Mouse (Mus musculus): ENCODE data around the gene Tesc.
A peak's percentile ranks its signal among the peaks of the same experiment; 100 is the strongest.

Gene Tesc

GRCm38 (mm10) chr5:118045385-118045784, 17.8 kb downstream of the Tesc start:
- DNase-seq, result no peak

DNA sequence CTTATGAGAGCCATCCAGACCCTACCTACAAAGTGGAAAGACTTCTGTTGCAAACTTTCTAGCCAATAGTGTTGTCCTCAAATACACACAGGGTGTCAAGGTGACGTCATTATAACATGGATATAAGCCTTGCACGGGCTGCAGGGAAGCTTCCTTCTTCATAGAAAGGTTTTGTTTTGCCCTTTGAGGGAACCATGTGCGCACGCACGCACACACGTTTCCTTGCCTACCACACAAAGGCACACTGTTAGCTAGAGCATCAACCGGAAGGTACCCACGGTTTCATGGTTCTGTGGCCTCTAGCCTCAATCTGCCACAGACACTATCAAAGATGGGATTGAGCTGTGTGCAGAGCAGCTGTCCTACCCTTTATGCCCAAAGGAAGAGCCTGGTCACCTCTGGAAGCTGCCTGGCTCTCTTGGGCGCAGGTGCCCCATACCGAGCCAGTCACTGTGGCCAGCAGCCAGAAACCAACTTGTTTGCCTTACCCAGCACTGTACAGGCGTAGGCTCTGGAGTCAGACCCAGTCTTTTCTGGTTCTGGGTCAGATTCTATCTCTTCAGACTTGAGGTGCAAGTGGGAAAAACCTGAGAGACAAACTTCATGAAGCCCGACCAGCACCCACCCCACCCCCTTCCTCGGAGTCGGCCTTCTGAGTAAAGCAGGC, 19.7 kb downstream of the Tesc start:
- DNase-seq, result no peak

GRCm38 (mm10) chr5:118048412-118048811, 20.9 kb downstream of the Tesc start:
- no peak for DNase-seq

DNA sequence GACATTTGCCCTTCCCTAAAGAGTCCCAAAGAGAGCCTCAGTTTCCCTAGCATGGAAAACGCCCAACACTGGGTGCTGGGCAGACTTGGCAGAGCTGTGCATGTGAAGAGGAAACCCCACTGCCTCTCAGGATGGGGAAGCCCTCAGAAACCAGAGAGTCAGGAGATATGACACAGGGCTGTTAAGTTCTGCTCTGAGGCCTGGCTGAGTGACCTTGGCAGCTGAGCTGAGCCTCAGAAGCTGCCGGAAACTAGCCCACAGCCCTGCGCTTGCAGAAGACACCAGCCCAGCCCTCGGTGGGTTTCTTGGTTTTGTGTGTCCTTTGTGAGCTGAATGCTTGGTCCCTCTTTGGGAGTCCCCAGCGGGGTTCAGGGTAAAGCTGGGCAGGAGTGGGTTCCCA, 21.4 kb downstream of the Tesc start:
- DNase-seq, result no peak

- DNase-seq, result no peak
Observed at GRCm38 (mm10) chr5:118050743-118051142, 23.2 kb downstream of the Tesc start.

DNA sequence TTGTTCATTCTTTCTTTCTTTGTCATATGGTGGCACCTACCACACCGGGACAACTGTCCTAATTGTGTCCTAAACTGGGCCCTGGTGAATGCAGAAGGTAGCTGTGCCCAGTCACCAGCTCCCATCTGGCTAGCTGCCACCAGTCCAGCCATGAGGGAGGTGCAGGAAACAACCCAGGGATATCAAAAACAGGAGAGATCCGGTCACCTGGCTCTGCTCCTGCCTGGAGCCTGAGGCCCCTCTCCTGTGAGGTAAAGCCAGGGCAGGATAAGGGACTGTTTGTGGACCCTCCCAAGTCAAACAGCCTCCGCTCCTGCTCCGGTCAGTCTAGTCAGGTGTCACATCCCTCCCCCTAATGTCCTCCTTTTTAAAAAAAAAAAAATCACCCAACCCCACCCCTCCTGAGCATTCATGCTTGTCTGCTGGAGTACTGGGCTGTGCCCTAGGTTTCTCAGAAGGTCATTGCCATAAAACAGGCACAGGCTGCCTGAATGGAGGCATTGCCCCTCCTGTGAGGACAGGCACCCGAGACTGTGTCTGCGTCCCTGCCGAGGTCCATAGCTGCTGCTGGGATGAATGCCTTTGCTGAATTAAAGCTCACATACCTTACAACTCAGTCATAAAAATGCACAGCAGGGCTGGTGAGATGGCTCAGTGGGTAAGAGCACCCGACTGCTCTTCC, 24.6 kb downstream of the Tesc start:
- DNase-seq, result no peak

DNA sequence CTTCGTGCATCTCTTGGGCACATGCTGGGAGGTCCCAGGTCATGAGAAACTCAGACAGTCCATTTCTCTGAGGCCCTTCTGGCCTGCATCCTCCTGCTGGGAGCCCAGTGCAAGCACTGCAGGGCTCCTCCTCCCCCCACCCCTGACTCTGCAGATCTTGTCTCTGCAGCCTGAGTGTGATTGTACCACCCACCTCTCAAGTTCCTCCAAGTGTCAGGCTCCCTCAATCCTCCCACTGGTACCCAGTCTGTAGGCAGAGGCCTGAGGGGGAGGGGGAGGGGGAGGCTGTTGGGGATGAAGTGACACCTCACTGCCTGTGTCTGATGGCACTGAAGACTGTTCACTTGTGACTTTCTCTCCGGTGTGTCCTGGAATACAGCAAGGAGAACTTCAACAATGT, 25.7 kb downstream of the Tesc start:
- DNase-seq, result no peak

DNA sequence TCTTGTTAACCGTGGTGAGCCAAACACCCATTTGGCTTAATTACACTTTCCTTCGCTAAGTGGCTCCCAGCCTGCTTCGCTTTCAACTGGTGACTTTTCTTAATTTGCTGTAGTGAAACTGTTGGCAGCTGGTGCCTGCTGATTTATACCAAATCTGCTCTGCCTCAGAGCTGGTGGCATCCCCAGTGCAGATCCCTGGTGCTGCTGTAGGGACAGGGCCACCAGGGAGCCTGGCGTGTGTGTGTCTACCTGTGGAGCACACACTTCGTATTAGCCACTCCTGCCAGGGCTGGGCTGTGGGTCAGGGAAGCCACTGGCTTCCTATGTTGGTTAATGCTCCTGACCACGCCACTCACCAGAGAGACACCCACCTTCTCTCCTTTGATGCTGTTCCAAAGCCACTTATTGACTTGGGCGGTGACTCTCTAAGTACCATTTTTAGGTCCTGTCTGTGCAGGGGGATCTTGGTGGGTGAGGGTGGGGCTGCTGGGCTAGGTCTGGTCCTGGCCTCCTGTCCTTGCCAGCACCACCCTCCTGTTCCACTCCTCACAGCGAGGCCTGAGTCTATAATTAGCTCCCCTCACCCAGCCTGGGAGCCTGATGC, 30.1 kb downstream of the Tesc start:
- DNase-seq, result no peak

DNA sequence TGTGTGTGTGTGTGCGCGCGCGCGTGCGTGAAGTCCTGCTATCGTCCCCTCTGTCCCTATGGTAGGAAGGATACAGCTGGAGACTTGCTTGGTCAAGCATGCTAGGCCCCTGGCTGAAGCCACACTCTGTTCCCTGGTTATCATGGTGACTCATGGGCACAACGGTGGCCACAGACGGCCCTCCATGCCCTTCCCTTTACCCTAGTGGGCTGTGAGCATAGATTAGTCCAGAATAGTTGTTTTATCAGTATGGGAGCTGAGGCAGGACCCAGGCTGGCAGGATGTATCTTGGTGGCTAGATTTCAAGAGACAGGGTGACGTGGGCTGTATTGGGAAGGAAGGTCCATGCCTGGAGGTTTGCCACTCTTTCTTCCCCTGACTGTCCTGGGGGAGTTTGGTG, 31.3 kb downstream of the Tesc start:
- no peak for DNase-seq

GRCm38 (mm10) chr5:118059646-118060045, 32.1 kb downstream of the Tesc start:
- no peak for DNase-seq

DNA sequence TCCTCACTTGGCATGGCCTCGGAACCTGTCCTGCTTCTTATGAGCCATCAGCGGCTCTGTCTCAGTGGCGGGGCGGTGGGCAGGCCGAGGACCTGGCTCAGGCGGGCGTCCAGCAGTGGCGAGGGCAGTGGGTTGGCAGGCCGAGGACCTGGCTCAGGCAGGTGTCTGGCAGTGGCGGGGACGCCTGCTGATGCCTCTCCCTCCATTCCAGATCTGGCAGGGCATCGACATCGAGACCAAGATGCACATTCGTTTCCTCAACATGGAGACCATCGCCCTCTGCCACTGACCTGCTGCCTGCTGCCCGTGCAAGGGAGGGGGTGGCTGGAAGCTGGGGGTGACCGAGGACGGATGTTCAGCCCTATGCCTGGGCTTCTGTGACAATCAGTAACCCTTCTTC, 33.8 kb downstream of the Tesc start:
- no peak for DNase-seq

GRCm38 (mm10) chr5:118063181-118063621, 35.7 kb downstream of the Tesc start:
- DNase-seq, result no peak

GRCm38 (mm10) chr5:118064284-118064901, 36.9 kb downstream of the Tesc start:
- no peak for DNase-seq

GRCm38 (mm10) chr5:118065516-118066255, 38.1 kb downstream of the Tesc start:
- DNase-seq, result no peak

DNA sequence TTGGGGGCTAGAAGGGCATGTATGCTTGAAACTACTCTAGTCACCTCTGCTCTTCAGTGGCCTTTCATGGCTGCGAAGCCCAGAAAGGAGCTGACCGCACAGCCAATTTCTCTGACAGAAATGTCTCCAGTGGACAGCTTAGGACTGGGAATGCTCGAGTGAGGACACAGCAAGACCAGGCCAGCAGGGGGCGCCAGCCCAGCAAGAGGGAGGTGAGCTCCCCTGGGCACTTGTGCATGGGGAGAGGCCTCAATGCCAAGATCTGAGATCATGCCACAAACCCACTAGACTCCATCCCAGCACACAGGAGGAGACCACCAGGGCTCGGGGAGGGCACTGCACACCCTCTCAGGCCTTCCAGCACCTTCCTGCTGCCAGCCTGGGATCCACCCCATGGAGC, 39.3 kb downstream of the Tesc start:
- peak; percentile 93 for DNase-seq

DNA sequence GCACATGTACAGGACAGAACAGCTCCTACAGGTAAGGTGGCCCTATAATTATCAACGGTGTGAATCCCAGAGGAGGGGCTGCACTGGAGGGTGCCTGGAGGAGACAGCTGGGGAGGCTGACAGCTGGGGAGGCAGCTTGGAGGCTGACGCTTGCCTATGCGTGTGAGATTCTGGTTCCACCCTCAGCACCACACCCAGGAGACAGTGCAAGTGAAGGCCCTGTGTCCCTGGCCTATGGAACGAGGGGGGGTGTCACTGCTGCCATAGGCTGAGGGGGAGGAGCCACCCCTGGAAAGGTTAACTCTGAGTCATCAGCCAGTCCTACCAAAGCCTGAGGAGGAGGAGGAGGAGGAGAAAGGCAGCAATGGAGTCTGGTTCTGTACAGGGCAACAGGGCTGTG, 40.0 kb downstream of the Tesc start:
- no peak for DNase-seq

DNA sequence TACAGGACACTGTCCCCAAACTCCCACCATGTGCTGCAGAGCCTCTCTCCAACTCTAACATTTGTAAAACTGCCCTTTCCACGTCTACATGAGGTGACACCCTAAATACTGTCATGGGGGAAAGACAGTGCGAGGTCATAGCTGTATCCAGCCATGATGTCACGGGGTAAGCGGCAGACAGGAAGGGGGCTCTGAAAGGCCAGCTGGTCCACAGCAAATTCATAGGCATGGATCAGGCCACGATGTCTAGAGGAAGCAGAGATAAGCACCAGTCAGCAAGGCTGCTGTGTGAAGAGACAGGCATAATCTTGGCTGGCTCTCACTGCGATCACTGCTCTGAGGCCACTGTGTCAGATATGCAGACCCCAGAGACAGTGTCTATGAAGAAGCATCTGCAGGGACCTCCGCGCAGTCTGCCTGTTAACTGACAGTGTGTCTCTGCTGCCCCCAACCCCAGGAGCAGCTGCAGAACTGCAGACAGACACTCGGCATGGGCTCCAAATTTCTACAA, 40.5 kb downstream of the Tesc start:
- DNase-seq, result no peak

DNA sequence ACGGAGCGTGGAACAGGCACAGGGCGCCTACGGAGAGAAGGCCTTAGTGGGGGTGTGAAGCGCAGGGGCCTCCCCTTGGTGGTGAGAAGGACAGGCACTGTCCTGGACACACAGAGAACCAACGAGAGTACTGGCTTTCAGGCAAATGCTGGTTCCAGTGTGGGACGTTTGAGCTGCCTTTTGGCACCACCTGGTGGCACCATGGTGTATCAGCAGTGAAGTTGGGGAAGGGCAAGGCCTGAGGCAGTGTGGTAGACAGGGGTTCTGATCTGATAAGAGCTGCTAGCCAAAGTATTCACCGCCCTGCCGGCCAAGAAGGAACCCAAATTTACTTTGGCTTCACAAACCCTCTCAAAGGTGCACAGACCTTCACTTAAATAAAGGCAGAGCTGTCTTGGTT, 41.8 kb downstream of the Tesc start:
- DNase-seq, result peak; percentile 84

DNA sequence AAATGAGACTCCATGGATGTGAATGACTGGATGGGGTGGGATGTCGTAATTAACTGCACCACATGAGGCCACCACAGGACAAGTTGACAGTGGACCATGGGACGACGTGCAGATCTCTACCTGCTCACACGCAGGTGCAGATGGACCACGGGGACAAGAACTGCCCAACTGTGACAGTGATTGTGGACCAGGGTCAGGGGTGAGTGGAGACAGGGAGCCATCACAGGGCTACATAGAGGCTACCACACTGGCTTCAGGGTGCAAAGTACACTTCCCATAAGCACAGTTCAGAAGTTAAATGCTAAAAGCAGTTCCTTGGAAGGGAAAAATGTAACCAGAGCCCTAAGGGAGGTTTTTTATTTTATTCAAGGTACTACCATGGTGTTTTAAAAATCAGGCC, 44.2 kb downstream of the Tesc start:
- DNase-seq, result no peak

DNA sequence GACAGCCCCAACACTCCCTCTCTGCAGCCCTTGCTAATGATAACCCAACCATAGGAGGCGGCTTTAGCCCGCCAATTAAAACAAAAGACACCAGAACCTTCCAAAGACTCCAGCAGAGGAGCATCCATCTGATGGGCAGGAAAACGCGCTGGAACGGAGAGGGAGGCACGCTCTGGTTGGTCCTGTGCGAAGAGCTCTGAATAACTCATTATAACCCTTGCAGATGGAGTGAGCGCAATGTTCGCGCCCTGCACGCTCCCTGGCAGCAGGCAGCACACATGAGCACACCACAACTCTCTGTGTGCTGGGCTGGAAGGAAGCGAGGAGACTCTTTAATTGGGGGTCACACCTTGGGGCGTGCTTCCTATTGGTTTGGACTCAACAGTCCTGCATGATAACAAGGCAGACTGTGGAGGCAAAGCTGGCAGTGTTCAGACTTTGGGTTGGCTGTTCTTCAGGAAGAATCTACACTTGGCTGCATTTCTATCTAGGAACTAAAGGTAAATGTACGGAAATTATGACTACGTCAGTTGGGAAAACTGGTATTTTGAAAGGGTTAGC, 45.8 kb downstream of the Tesc start:
- no peak for DNase-seq

GRCm38 (mm10) chr5:118076721-118077592, 49.4 kb downstream of the Tesc start:
- DNase-seq, result no peak

DNA sequence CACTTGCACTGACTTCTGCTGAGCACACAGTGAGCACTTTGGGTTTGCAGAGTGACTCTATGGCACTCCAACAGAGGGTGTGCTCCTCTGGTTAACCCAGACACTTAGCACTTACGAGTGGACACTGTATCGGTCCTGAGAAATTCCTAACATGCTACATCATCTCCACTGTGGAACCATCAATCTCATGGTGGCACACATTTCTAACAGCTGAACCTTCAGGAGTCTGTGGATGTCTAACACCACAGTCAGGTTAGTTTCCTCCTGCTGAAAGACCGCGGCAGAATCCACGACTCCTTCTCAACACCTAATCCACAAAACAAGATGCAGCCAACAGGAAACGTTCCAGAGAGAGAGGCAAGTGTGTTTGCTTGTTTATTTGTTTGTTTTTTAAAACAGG, 51.0 kb downstream of the Tesc start:
- no peak for DNase-seq

Measured in thymus, postnatal 4 days (tissue).